ENCODE assay signal across 18 mouse cellular contexts in the genomic region with DNA sequence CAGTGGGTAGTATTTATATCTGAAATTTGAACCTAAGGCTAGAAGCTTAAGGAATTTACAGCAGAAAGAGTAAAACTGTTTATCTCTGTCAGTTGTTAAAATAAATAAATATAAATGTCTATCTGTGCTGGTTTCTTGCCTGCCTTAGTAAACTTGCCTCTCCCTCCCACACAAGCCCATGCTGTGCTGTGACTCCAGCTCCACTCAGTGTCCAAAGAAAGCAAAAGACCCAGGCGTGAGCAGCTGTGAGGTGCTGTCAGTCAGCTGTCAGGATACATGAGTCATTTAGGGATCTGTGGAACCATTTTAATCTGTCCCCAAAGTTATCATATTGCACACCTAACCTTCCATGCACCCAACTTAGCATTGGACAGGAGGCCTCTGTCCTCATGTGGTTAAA.
DNase-seq lines count a peak whose midpoint lies in the region.
"Had no signal": no experiment of that assay in that cellular context is flagged by ENCODE, and none has a peak within 500 bp of the region (broad histone marks: within the 10 kb centered on the region; RNA-seq: fewer than 3 reads in every experiment).

No protein-coding gene starts in this region.

- peak; percentile 5 to 9 for DNase-seq in gastrocnemius, adult 8-10 months (ENCODE audit: low spot score in 2 of 2)
- no peak for DNase-seq in gastrocnemius, postnatal 4 days (ENCODE audit: low spot score in 2 of 2)
- peak; percentile 41 for DNase-seq in layer of hippocampus, adult 9-11 months
- no peak for DNase-seq in layer of hippocampus, postnatal 36 days
- DNase-seq in brain, adult 2 months (ENCODE audit: low read depth, low spot score), result peak; percentile 66
- DNase-seq in gastrocnemius, postnatal 25 days, result peak; percentile 11
- no peak for DNase-seq in urinary bladder, postnatal 25 days (ENCODE audit: low spot score)
- no peak for DNase-seq in testis, postnatal 14 days (ENCODE audit: low spot score)
- DNase-seq: adrenal gland, postnatal 10 days; B cell, adult 2 months; cerebellum, adult 2 months; heart, postnatal 14 days; kidney, adult 2 months; kidney, postnatal 25 days; lung, adult 18-20 months; lung, postnatal 10 days; right cerebral cortex, postnatal 14 days; spleen, adult 18-20 months had no signal

Comparison
In these comparisons a context has a peak if more than half of its experiments do, and no peak if none do; other contexts are left out.
1. DNase-seq: peak in gastrocnemius, adult 8-10 months (2 of 2), layer of hippocampus, adult 9-11 months (single experiment), brain, adult 2 months (single experiment) and gastrocnemius, postnatal 25 days (single experiment); none in gastrocnemius, postnatal 4 days (0 of 2), layer of hippocampus, postnatal 36 days (0 of 2), urinary bladder, postnatal 25 days (single experiment) and testis, postnatal 14 days (single experiment).